Mouse (Mus musculus) limb, embryonic 15.5 days (tissue): ENCODE results near the gene Tpm3. TPM values are rescaled to one million over a fixed set of nuclear protein-coding genes. Genes with fewer than 3 reads are reported as not detected.

Experiments
- microRNA counts: library from miRNA; unstranded; fragments of <30 nt; microRNA quantifications from one replicate; lab custom pipeline; 2016
- microRNA-seq: library from miRNA; unstranded; fragments of <30 nt; microRNA quantifications from one replicate; pipeline ENCODE4, GENCODE M21; 2016
- polyA plus RNA-seq: library from polyadenylated mRNA; unstranded; fragments of >200 nt; fragmentation: Nextera tagmentation; extraction: Ambion mirVana; gene quantifications from 2 replicates; pipeline ENCODE4 v1.2.1, GENCODE M21; 2015

Tpm3 gene
- polyA plus RNA-seq, 1 experiment from 2014 or later: 474 TPM

MicroRNAs encoded within 50 kb of the gene (microRNA counts, 519-probe panel; counts per million panel counts)
- 3,106 counts per million, percentile 72 among the panel's probes with 10 or more counts for microRNA mmu-miR-190b (lab: Ali Mortazavi, UCI)

Small RNAs within 50 kb of the gene (microRNA-seq; reads per million reads assigned to microRNA genes)
- gene Mir190b: 9.4 reads per million, percentile 25 among the genes with 10 or more reads in this experiment

Other genes with a start within 250 kb of the Tpm3 start
- gene She, start 241.3 kb upstream of the Tpm3 start, polyA plus RNA-seq: 2.7 and 3.9 TPM in 2 replicates
- gene Il6ra, start 159.5 kb upstream of the Tpm3 start, polyA plus RNA-seq: 2.9 and 3.0 TPM in 2 replicates
- 18.6 and 18.9 TPM in 2 replicates for gene Atp8b2, start 109.1 kb upstream of the Tpm3 start, polyA plus RNA-seq
- 143 and 146 TPM in 2 replicates for gene Hax1, start 73.9 kb upstream of the Tpm3 start, polyA plus RNA-seq
- gene 4933434E20Rik, start 21.0 kb upstream of the Tpm3 start, polyA plus RNA-seq: 126 and 140 TPM in 2 replicates
- gene Ubap2l, start 20.0 kb upstream of the Tpm3 start, polyA plus RNA-seq: 172 and 174 TPM in 2 replicates
- 0.28 and 0.30 TPM in 2 replicates for gene Nup210l, start 31.5 kb downstream of the Tpm3 start, polyA plus RNA-seq
- gene Rps27, start 141.0 kb downstream of the Tpm3 start, polyA plus RNA-seq: 1,355 and 1,817 TPM in 2 replicates
- gene Rab13, start 141.0 kb downstream of the Tpm3 start, polyA plus RNA-seq: 37.5 and 40.9 TPM in 2 replicates
- 112 and 125 TPM in 2 replicates for gene Jtb, start 158.9 kb downstream of the Tpm3 start, polyA plus RNA-seq
- 5.8 and 6.5 TPM in 2 replicates for gene Creb3l4, start 170.9 kb downstream of the Tpm3 start, polyA plus RNA-seq
- gene Slc39a1, start 175.5 kb downstream of the Tpm3 start, polyA plus RNA-seq: 119 and 122 TPM in 2 replicates
- 20.1 and 20.8 TPM in 2 replicates for gene Crtc2, start 181.5 kb downstream of the Tpm3 start, polyA plus RNA-seq
- gene Dennd4b, start 192.5 kb downstream of the Tpm3 start, polyA plus RNA-seq: 3.9 and 4.7 TPM in 2 replicates
- 13.3 and 14.2 TPM in 2 replicates for gene Gatad2b, start 220.5 kb downstream of the Tpm3 start, polyA plus RNA-seq